Mouse (Mus musculus) intestine, embryonic 15.5 days (tissue): ENCODE results near the gene Ube2g1. TPM values are rescaled to one million over a fixed set of nuclear protein-coding genes. Genes with fewer than 3 reads are reported as not detected.

Source experiments
- ATAC-seq: fragments of 200-750 bp; cut with Nextera tagmentation; 2 replicates; pipeline ENCODE4 v1.8.0; 2017; ENCODE audit warnings: moderate TSS enrichment, moderate library complexity
- H3K27ac ChIP-seq: fragments of 300-500 bp; sonication (generic); 2 replicates; pipeline ENCODE4 v1.5.1; 2015; ENCODE audit warnings: mild to moderate bottlenecking, inconsistent platforms
- H3K27me3 ChIP-seq: fragments of 300-500 bp; sonication (generic); replicated peaks from 2 replicates; pipeline ENCODE4 v1.6.1; 2015; ENCODE audit warnings: inconsistent platforms
- H3K36me3 ChIP-seq: fragments of 300-500 bp; sonication (generic); 2 replicates; pipeline ENCODE4 v1.6.1; 2015; ENCODE audit warnings: inconsistent platforms
- H3K4me1 ChIP-seq: fragments of 300-500 bp; sonication (generic); replicated peaks from 2 replicates; pipeline ENCODE4 v1.6.1; 2015; ENCODE audit warnings: inconsistent platforms
- H3K4me2 ChIP-seq: fragments of 300-500 bp; sonication (generic); replicated peaks from 2 replicates; pipeline ENCODE4 v1.6.1; 2015; ENCODE audit warnings: mild to moderate bottlenecking, inconsistent platforms
- H3K4me3 ChIP-seq: fragments of 300-500 bp; sonication (generic); replicated peaks from 2 replicates; pipeline ENCODE4 v1.5.1; 2015; ENCODE audit warnings: inconsistent platforms
- H3K9ac ChIP-seq: fragments of 300-500 bp; sonication (generic); 2 replicates; pipeline ENCODE4 v1.6.1; 2015; ENCODE audit warnings: inconsistent platforms
- H3K9me3 ChIP-seq: fragments of 300-500 bp; sonication (generic); 2 replicates; pipeline ENCODE4 v1.6.1; 2016; ENCODE audit warnings: inconsistent platforms
- WGBS: fragments of 180-500 bp; shearing (Covaris S2); methylation state at CpG from one replicate; pipeline ENCODE4 v1.1.7; 2015; 5-methylcytosine and 5-hydroxymethylcytosine counted together
- polyA plus RNA-seq: library from polyadenylated mRNA; unstranded; fragments of >200 nt; fragmentation: Nextera tagmentation; extraction: Ambion mirVana; gene quantifications from 2 replicates; pipeline ENCODE4 v1.2.1, GENCODE M21; 2015

Ube2g1 gene
- polyA plus RNA-seq, 1 experiment from 2014 or later: 64.8 TPM

GRCm38 (mm10) chr11:72718161-72718560 lies 111.1 kb downstream of the Ube2g1 start:
- Histone ChIP-seq H3K4me3 (no peak overlapping the region), H3K9ac (no peak overlapping the region), H3K4me2 (no peak overlapping the region), H3K27ac (no peak overlapping the region), H3K27me3 (no peaks in the 10 kb centered on the region), H3K4me1 (no peaks in the 10 kb centered on the region), H3K9me3 (no peaks in the 10 kb centered on the region), H3K36me3 (0 out of 2 replicates have a peak, but pooled peaks cover 6% of the 10 kb centered on the region)
- 92% methylated on average over 3 of the region's 3 CpGs for WGBS
- no peak for ATAC-seq

DNA sequence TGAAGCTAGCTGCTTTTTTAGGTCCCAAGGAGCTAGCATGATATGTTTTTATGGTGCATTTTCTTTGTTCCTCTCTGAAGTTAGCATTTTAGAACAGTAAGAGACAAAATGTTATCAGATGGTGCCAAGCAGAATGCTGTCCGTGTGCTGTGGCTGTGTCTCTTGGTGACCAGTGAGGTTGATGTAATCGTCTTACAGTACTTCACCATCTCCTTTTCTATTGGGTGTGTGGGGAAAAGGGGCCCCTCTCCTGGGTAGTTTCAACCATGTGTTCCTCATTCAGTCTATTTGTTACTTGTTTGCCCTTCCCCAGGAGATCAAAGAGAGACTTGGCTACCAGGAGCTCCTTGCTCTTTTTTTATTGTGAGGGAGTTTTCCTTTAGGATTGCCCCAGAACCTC lies 116.1 kb downstream of the Ube2g1 start:
- no peak overlapping the region for H3K27ac ChIP-seq
- 0 out of 2 replicates have a peak, but pooled peaks cover 4% of the 10 kb centered on the region for H3K36me3 ChIP-seq
- no peaks in the 10 kb centered on the region for H3K4me1 ChIP-seq
- no peaks in the 10 kb centered on the region for H3K9me3 ChIP-seq
- ATAC-seq: no peak
- no peak overlapping the region for H3K9ac ChIP-seq
- no peak overlapping the region for H3K4me3 ChIP-seq
- no peak overlapping the region for H3K4me2 ChIP-seq
- 69% methylated on average over 2 of the region's 2 CpGs for WGBS
- no peaks in the 10 kb centered on the region for H3K27me3 ChIP-seq

DNA sequence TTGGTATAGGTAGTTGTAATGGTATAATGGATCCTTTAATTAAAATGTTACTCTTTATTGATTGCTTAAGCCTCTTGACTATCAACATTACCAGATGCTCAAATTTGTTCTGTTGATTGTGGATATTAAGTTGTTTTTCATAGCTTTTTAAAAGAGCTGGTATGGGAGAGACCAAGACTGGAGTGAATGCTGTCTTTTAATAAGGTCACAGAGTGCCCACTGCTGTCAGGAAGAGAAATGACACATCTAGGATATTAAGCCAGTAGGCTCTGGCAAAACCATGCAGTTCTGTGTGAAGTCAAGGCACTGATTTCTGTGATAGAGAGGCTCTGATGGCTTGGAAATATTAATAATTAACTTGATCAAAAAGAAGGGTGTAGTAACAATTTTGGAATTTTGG lies 116.8 kb downstream of the Ube2g1 start:
- Histone ChIP-seq H3K9ac (no peak overlapping the region), H3K4me2 (no peak overlapping the region), H3K4me3 (no peak overlapping the region), H3K9me3 (no peaks in the 10 kb centered on the region), H3K36me3 (0 out of 2 replicates have a peak, but pooled peaks cover 4% of the 10 kb centered on the region), H3K4me1 (no peaks in the 10 kb centered on the region), H3K27me3 (no peaks in the 10 kb centered on the region), H3K27ac (no peak overlapping the region)
- no peak for ATAC-seq

DNA sequence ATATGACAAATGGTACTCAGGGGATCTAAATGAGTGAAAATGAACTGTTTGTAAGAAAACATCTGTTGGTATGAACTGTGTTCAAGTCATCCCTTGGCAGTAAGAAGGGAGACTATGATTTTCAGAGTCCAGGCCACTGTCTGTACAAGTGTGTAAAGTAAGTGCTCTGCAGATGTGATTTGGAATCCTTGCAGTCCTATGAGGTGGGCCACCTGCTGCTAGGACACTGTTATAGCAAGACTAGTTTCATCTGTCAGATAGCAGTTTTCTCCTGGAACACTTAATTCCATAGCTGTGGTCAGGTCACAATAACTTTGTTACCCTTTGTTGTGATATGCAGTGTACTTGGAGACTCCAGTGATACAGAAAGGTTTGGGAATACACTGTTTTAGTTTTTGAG lies 118.9 kb downstream of the Ube2g1 start:
- Histone ChIP-seq H3K27ac (no peak overlapping the region), H3K36me3 (peaks cover 9% of the 10 kb centered on the region; the same call in 1 of the 2 replicates), H3K27me3 (no peaks in the 10 kb centered on the region), H3K4me1 (no peaks in the 10 kb centered on the region), H3K4me2 (no peak overlapping the region), H3K9me3 (no peaks in the 10 kb centered on the region), H3K9ac (no peak overlapping the region), H3K4me3 (no peak overlapping the region)
- no peak for ATAC-seq

- Histone ChIP-seq H3K9ac (no peak overlapping the region), H3K4me3 (no peak overlapping the region), H3K4me2 (no peak overlapping the region), H3K27ac (no peak overlapping the region), H3K4me1 (no peaks in the 10 kb centered on the region), H3K9me3 (no peaks in the 10 kb centered on the region), H3K36me3 (peaks cover 17% of the 10 kb centered on the region; the same call in 1 of the 2 replicates), H3K27me3 (no peaks in the 10 kb centered on the region)
- 88% methylated on average over 3 of the region's 3 CpGs for WGBS
- ATAC-seq: no peak
Measured at GRCm38 (mm10) chr11:72733736-72734135, 126.7 kb downstream of the Ube2g1 start.

- Histone ChIP-seq H3K4me1 (no peaks in the 10 kb centered on the region), H3K4me2 (no peak overlapping the region), H3K9ac (no peak overlapping the region), H3K4me3 (no peak overlapping the region), H3K36me3 (peaks cover 19% of the 10 kb centered on the region; the same call in 1 of the 2 replicates), H3K27ac (no peak overlapping the region), H3K27me3 (no peaks in the 10 kb centered on the region), H3K9me3 (no peaks in the 10 kb centered on the region)
- ATAC-seq: no peak
- 78% methylated on average over 4 of the region's 4 CpGs for WGBS
Measured at GRCm38 (mm10) chr11:72734840-72735518, 127.9 kb downstream of the Ube2g1 start.

DNA sequence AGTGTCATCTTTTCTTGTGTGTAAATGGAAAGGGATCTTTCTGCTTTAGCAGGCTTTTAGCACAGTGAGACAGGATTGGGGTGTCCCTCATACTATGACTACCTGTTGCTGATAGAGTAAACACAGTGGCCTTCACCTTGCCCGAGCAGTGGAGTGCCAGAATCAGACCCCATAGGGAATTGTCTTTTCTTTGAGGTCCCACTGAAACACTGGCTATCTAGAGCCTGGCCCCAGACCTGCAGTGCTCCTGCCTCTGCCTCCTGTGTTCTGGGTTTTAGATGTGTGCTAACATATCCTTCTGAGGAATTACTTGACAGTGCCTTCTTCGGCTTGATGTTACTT lies 128.4 kb downstream of the Ube2g1 start:
- Histone ChIP-seq H3K4me3 (no peak overlapping the region), H3K4me1 (no peaks in the 10 kb centered on the region), H3K4me2 (no peak overlapping the region), H3K9me3 (no peaks in the 10 kb centered on the region), H3K27me3 (no peaks in the 10 kb centered on the region), H3K27ac (no peak overlapping the region), H3K36me3 (peaks cover 19% of the 10 kb centered on the region; the same call in 1 of the 2 replicates), H3K9ac (no peak overlapping the region)
- 86% methylated on average over 2 of the region's 2 CpGs for WGBS
- no peak for ATAC-seq

Other genes starting within 250 kb of the Ube2g1 start
- 0.19 and 0.33 TPM in 2 replicates for gene Tekt1, start 244.8 kb upstream of the Ube2g1 start, polyA plus RNA-seq
- 41.9 and 45.0 TPM in 2 replicates for gene Smtnl2, start 195.6 kb upstream of the Ube2g1 start, polyA plus RNA-seq
- gene Ggt6, start 171.8 kb upstream of the Ube2g1 start, polyA plus RNA-seq: 11.5 and 14.4 TPM in 2 replicates
- 171 and 172 TPM in 2 replicates for gene Mybbp1a, start 165.9 kb upstream of the Ube2g1 start, polyA plus RNA-seq
- gene Spns2, start 117.4 kb upstream of the Ube2g1 start, polyA plus RNA-seq: 5.3 and 5.6 TPM in 2 replicates
- gene Spns3, start 56.8 kb upstream of the Ube2g1 start, polyA plus RNA-seq: 1.2 and 1.6 TPM in 2 replicates
- gene Ankfy1, start 82.7 kb downstream of the Ube2g1 start, polyA plus RNA-seq: 19.0 and 20.1 TPM in 2 replicates
- 4.1 and 4.8 TPM in 2 replicates for gene Cyb5d2, start 188.9 kb downstream of the Ube2g1 start, polyA plus RNA-seq
- 10.5 and 12.6 TPM in 2 replicates for gene Zzef1, start 188.9 kb downstream of the Ube2g1 start, polyA plus RNA-seq